Mouse (Mus musculus): Measurements from ENCODE around the gene Rnf144b.

DNA sequence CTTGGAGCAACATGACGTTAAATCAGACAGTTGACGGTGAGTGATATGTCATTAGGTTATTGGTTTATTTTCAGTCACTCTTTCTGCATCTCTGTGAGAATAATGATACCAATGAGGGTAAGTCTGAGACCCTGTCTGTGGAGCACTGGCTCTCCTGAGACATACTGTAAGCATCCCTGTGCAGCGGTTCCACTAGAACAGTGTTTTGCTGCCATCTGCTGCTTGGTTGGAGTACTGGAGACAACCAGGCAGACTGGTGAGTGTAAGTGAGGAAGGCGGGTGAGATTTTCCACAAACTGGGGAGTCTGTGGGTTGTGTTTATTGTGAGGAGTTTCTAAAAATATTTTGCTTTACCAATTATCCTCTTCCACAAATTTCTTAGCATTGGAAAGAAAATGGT is 166.0 kb downstream of the Rnf144b start:
- no peak for TF ChIP-seq POLR2A (IDR thresholded peaks at IDR 0.05; ENCODE audit: insufficient read length, low read depth)
- no peak for TF ChIP-seq MAX (IDR thresholded peaks at IDR 0.05; ENCODE audit: low read depth)
